Mouse (Mus musculus) hematopoietic multipotent progenitor cell, adult 10-12 weeks (in vitro differentiated cells): ENCODE measurements around the gene Gm45713. TPM values are rescaled to one million over a fixed set of nuclear protein-coding genes. Genes with fewer than 3 reads are reported as not detected.

Experiments
- polyA plus RNA-seq: library from polyadenylated mRNA; stranded (reverse); fragments of >175 nt; gene quantifications from 2 replicates; pipeline ENCODE4 v1.2.3, GENCODE M21; 2012; ENCODE audit warnings: low replicate concordance

The Gm45713 gene
- 0.59 and 3.0 TPM in 2 replicates for polyA plus RNA-seq

DNA sequence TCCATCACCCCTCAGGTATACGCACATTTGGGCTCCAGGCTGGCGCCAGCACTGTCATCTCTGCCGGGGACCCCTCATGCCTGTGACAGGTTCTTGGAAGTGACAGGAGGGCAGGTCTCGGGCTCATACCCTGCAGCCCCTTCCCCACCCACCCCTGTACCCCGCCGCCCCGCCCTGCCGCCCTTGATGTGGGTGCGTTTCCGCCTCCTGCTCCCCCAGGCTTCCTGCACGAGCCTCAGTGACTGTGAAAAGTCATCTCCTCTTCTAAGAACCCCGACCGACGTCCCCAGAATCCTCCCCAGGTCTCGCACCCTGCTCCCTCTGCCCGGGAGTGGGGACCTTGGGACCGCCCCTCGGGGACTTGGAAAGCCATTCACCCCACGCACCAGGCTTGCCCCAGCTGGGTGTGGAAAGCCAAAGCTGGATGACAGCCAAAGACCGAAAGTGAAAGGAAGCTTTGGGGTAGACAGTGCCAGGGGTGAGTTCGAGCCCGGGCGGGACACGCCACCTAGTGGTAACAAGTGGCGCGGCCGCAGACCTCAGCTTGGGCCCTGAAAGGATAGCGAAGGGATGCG lies at the start of gene Gm45713, which contains the start of gene Flt3l:
Gene Gm45713, minus strand, starts transcription at position 239 of the 575 bp plus-strand sequence.
Gene Flt3l, minus strand, starts transcription at position 440 of the 575 bp plus-strand sequence.

DNA sequence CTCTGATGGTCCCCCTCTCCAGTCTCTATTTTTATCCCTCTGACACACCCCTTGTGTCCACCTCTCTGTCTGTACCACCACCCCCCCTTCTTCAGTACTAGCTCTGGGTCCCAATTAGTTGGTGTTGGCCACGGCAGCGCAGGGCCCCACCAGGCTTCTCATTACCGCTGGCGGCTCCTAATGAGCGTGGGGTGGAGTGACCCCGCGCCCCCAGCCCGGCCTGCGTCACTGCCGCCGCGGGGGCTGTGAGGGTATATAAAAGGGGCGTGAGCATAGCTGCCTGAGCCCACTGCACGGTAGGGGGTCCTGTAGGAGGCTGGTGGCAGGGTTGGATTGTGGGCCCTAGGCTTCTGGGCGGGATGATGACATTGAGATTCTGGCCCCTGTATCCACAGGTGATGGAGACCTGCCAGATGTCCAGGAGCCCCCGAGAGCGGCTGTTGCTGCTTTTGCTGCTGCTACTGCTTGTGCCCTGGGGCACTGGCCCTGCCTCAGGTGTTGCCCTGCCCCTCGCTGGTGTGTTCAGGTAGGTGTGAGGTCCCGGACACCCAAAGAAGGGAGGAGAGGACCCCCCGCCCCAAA lies 45.0 kb upstream of the Gm45713 start, which contains the start of gene Pth2:
Gene Pth2, plus strand, starts transcription at position 100 of the 582 bp plus-strand sequence.

DNA sequence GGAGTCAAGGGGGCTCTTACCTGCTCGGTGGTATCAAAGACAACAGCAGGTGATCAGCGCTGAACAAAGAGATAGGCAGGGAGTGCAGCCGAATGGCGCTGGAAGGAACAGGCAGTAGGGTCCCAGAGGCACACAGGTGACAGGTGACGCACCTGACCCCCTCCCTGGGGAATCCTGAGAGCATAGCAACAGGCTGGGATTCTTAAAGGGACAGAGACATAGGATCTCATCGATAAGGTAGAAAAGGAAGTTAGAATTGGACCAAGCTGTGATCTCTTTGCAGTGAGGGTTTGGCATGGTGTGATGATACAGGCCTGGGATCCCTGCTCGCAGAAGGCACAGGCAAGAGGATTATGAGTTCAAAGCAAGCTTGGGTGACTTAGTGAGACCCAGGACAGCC lies 43.4 kb upstream of the Gm45713 start, which contains the start of gene Gfy:
Gene Gfy, minus strand, starts transcription at position 101 of the 400 bp plus-strand sequence.

DNA sequence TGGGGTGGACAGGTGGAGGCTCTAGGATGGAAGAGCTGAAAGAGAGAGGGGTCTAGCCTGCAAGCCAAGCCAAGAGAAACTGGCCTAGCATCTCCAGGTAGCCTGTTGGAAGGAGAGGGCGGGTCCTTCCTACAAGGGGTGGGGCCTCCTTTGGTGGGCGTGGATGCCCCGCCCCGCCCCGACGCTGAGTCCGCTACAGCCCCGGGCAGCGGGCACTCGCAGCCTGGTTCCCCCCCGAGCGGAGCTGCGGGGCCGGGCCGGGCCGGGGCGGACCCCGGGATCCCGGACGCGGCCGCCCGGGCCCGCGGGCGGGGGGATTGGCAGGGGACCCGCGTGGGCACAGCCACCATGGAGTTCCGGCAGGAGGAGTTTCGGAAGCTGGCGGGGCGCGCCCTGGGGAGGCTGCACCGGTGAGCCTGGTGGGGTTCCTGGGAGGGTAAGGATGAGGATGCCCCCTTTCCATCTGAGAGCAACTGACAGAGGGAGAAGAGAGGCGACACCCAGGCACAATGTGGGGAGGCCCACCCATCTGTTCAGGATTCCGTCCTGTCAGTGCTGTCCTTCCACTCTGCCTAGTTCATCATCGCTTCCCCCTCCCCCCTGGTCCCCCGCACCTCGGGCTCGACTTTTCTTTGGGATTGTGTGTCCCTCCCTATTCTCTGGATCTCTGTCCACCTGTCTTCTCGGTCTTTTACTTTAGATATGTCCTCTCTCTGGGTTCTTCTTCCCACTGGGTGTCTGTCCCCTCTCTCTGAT lies 27.9 kb upstream of the Gm45713 start, which contains the start of gene Slc17a7:
Gene Slc17a7, plus strand, starts transcription at position 215 of the 756 bp plus-strand sequence.

GRCm38 (mm10) chr7:45154096-45154992 lies 18.3 kb upstream of the Gm45713 start, which contains the start of the genes Pih1d1 and Aldh16a1:
TSS of gene Pih1d1 (plus strand) at chr7:45154303.
TSS of gene Aldh16a1 (minus strand) at chr7:45154584.

GRCm38 (mm10) chr7:45128624-45129246 lies 7.3 kb downstream of the Gm45713 start, which contains the start of gene Rpl13a:
TSS of gene Rpl13a (minus strand) at chr7:45128761.

DNA sequence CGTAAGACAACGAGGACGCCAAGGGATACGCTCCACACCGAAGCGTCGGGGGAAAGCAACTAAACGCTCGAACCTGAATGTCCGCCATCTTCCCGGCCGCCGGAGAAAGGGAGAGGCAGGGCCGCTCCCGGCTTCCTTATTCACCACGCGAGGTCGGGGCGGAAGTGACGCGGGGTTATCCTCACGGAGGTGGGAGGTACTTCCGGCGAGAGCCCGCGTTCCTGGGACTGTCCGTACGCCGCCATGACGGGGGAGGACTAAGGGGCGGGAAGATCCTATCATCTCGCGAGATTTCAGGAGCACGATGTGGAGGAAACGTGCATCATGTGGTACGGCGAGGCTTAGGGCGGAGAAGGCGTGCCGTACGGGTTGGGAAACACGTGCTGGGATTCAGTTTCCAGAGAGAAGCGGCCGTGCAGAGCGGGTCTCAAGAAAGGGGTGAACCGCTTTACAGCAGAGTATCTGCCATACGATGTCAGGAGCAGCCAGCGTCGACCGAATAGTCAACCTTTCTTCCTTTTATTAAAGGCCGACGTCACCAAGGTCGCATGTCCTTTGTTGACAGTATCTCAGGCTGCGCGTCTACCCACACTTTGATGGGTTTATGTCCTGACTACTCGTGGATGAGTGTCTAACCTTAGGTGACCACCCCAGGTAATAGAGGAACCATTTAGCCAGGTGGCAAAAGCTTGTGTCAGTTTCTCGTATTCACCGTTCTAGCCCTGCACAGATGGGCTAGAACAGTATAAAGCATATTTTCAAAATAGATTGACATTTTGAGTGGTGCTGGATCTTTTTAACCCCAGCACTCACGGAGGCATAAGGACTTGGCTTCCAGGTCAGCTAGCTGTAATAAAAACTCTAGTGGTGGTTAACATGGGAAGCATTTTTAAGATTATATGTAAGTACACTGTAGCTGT lies 11.5 kb downstream of the Gm45713 start, which contains the start of gene Rps11:
Gene Rps11, minus strand, starts transcription at position 216 of the 920 bp plus-strand sequence.

GRCm38 (mm10) chr7:45103652-45104180 lies 32.3 kb downstream of the Gm45713 start, which contains the start of gene Fcgrt:
TSS of gene Fcgrt (minus strand) at chr7:45103851.

DNA sequence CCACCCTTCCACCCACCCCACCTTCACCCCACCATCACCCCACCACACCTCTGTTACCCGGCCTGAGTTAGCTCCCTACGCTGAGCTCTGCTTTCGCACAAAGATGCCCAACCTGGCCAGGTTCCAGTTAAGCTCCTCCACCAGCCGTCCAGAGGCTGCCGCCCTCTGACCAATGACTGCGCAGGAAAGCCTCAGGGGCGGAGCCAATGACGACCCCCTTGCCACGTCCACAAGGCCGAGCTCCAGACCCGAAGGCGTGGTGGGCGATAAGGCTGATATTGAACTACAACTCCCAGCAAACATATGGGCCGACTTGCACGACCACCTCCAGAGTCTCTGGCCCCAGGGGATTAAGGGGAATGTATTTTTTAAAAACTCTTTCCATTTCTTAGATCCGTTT lies 44.0 kb downstream of the Gm45713 start, which contains the start of gene Rcn3:
Gene Rcn3, minus strand, starts transcription at position 174 of the 400 bp plus-strand sequence.

Other genes with a start within 250 kb of the Gm45713 start
- 195 and 493 TPM in 2 replicates for gene Med25, start 243.5 kb downstream of the Gm45713 start, polyA plus RNA-seq
- 68.5 and 164 TPM in 2 replicates for gene Fuz, start 240.2 kb downstream of the Gm45713 start, polyA plus RNA-seq
- 86.3 and 94.0 TPM in 2 replicates for gene Ap2a1, start 206.7 kb downstream of the Gm45713 start, polyA plus RNA-seq
- gene Tsks, start 193.0 kb downstream of the Gm45713 start, polyA plus RNA-seq: 0.29 TPM in 1 of 2 replicates, not detected in the other
- 0.16 and 0.33 TPM in 2 replicates for gene Cpt1c, start 161.4 kb downstream of the Gm45713 start, polyA plus RNA-seq
- 20.1 and 51.4 TPM in 2 replicates for gene Prmt1, start 149.7 kb downstream of the Gm45713 start, polyA plus RNA-seq
- 121 and 237 TPM in 2 replicates for gene Irf3, start 138.6 kb downstream of the Gm45713 start, polyA plus RNA-seq
- gene Bcl2l12, start 137.5 kb downstream of the Gm45713 start, polyA plus RNA-seq: 98.8 and 137 TPM in 2 replicates
- gene Scaf1, start 119.9 kb downstream of the Gm45713 start, polyA plus RNA-seq: 147 and 361 TPM in 2 replicates
- 20.4 and 47.3 TPM in 2 replicates for gene Rras, start 118.3 kb downstream of the Gm45713 start, polyA plus RNA-seq
- 91.8 and 211 TPM in 2 replicates for gene Prr12, start 83.3 kb downstream of the Gm45713 start, polyA plus RNA-seq
- 110 and 117 TPM in 2 replicates for gene Nosip, start 73.8 kb downstream of the Gm45713 start, polyA plus RNA-seq
- gene Prrg2, start 73.6 kb downstream of the Gm45713 start, polyA plus RNA-seq: 21.9 and 40.2 TPM in 2 replicates
- 45.4 and 68.2 TPM in 2 replicates for gene Rcn3, start 44.0 kb downstream of the Gm45713 start, polyA plus RNA-seq
- 210 and 322 TPM in 2 replicates for gene Fcgrt, start 32.4 kb downstream of the Gm45713 start, polyA plus RNA-seq
- 79.7 and 146 TPM in 2 replicates for gene Rps11, start 11.8 kb downstream of the Gm45713 start, polyA plus RNA-seq
- gene Rpl13a, start 7.5 kb downstream of the Gm45713 start, polyA plus RNA-seq: 6,038 and 6,758 TPM in 2 replicates
- gene Flt3l, start 201 bp upstream of the Gm45713 start, polyA plus RNA-seq: 106 and 107 TPM in 2 replicates
- 35.7 and 44.2 TPM in 2 replicates for gene Pih1d1, start 18.1 kb upstream of the Gm45713 start, polyA plus RNA-seq
- 98.2 and 154 TPM in 2 replicates for gene Aldh16a1, start 18.4 kb upstream of the Gm45713 start, polyA plus RNA-seq
- 0.10 and 0.24 TPM in 2 replicates for gene Slc17a7, start 27.7 kb upstream of the Gm45713 start, polyA plus RNA-seq
- gene Gfy, start 43.3 kb upstream of the Gm45713 start, polyA plus RNA-seq: 0.10 TPM in 1 of 2 replicates, not detected in the other
- not detected in 2 replicates for gene Pth2, start 44.8 kb upstream of the Gm45713 start, polyA plus RNA-seq
- 0.47 and 0.54 TPM in 2 replicates for gene Ccdc155, start 68.7 kb upstream of the Gm45713 start, polyA plus RNA-seq
- gene Dkkl1, start 75.9 kb upstream of the Gm45713 start, polyA plus RNA-seq: 13.5 and 29.6 TPM in 2 replicates
- gene Tead2, start 79.5 kb upstream of the Gm45713 start, polyA plus RNA-seq: 0.09 and 0.62 TPM in 2 replicates
- 1,076 and 1,868 TPM in 2 replicates for gene Cd37, start 102.9 kb upstream of the Gm45713 start, polyA plus RNA-seq
- gene Slc6a16, start 104.9 kb upstream of the Gm45713 start, polyA plus RNA-seq: not detected in 2 replicates
- gene Slc6a21, start 141.3 kb upstream of the Gm45713 start, polyA plus RNA-seq: 0.34 and 0.58 TPM in 2 replicates
- gene Trpm4, start 197.5 kb upstream of the Gm45713 start, polyA plus RNA-seq: 6.9 and 12.1 TPM in 2 replicates
- gene Hrc, start 199.1 kb upstream of the Gm45713 start, polyA plus RNA-seq: not detected in 2 replicates
- 0.28 and 2.0 TPM in 2 replicates for gene Ppfia3, start 230.8 kb upstream of the Gm45713 start, polyA plus RNA-seq
- 0.53 TPM in 1 of 2 replicates, not detected in the other for gene Lin7b, start 234.4 kb upstream of the Gm45713 start, polyA plus RNA-seq